Mouse (Mus musculus) right cerebral cortex, postnatal 4 days (tissue): ENCODE results near the gene Brat1.
A peak's percentile ranks its signal among the peaks of the same experiment; 100 is the strongest.

Source experiments
- DNase-seq: peaks from one replicate; pipeline ENCODE4 v3.0.0-alpha.2; 2022

The Brat1 gene

DNA sequence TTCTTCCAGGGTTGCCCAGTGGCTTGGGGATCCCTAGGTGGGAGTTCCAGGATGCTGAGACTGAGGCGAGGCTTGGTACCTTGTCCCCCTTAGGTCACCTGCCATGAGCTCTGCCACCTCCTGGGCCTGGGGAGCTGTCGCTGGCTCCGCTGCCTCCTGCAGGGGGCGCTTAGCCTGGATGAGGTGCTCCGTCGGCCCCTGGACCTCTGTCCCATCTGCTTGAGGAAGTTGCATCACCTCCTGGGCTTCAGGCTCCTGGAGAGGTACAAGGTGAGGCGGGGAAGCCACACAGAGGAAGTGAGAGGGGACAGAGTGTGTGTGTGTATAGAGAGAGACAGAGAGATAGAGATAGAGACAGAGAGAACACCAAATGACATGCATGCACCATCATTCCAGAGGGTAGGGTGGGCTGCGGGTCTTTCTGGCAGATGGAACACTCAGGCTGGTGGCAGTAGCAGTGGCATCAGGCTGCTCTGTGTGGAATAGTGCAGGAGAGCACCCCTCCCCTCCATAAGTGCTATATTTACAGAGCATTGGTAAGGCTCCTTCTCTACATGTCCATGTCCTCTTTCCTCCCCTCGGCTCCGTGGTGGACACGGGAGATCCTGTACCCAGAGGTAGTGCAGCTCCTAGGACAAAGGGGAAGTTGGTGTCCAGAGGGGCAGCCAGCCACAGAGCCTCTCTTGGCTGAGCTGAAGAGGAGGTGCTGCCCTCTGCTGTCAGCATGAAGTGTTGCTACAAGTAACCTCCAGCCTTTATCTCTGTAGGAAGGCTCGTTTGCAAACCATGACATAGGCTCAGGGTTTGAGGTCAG, 44.5 kb downstream of the Brat1 start:
- peak; percentile 76 for DNase-seq

DNA sequence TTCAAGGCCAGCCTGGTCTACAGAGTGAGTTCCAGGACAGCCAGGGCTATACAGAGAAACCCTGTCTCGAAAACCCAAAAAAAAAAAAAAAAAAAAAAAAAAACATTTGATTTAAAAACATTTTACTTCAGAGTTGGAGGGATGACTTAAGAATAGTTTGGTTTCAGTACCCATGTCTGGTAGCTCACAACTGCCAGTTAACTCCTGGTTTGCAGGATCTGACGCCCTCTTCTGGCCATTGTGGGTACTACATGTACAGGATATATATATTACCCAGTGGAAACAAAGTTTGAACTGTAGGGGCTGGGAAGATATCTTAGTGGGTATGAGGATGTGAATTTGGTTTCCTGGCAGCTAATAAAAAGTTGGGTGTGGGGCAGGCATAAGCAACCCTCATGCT, 46.1 kb downstream of the Brat1 start:
- peak; percentile 66 for DNase-seq

DNA sequence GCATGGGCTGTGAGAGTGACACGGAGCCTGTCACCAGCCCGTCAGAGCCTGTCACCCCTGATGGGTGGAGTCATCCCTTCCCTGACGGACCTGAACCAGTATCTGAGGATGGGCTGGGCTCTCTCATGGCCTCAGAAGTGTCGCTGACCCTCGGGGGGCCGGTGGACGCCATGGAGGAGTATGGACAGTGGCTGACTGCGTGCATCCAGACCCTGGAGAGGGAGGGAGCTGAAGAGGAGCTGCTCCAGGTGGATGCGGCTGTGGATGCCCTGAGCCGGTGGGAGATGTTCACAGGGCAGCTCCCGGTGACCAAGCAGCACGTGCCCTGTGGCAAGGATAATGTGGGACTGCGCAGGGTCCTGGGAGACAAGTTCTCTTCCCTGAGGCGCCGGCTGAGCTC, 47.2 kb downstream of the Brat1 start:
- DNase-seq, result no peak

DNA sequence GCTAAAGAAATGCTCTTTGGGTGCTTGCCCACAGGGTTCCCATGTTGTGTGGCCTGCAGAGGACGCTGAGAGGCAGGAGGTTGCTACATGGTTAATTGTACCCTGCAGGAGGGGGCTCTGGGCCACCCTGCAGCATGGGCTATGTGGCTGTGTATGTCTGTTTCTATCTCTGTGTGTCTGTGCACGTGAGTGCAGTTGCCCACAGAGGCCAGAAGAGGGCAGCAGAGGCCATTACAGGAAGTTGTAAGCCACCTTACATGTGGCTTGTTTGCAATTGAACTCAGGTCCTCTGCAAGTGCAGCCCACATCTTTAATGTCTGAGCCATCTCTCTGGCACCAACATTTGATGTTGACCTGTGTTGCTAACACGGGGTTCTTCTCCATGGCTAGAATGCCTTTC, 47.8 kb downstream of the Brat1 start:
- DNase-seq, result no peak

DNA sequence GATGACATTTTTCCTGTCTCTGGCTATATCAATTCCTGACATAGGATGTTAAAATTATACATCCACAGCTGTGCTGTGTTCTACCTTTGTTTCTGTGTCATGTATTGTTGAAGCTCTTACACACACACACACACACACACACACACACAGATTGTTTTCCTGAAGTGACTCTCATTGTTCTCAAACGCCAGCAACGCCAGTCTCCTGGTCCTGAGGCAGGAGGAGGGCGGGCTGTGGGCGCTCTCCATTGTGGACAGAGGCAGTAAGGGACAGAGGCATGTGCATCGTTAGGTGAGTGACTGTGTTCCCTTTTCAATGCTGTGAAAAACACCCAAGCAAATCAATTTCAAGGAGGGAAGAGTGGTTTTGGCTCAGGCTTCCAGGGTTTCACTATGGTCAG, 48.4 kb downstream of the Brat1 start:
- no peak for DNase-seq

DNA sequence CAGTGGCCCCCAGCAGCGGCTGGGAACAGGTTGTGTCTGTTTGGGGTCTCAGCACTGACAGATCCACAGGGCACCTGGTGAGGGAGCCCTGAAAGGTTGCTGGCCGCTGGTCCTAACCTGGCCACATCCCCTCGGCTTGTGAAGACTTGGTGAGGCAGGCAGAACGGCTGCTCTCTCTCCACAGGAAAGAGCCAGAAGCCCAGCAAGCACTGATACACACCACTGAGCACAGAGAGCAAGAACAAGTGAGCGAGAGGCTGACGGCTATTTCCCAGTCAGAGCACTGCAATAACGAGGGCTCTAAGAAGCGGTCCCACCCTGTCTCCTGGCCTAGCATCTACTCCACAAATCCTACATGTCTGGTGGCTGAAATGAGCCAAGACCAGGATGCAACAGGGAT, 54.1 kb downstream of the Brat1 start:
- no peak for DNase-seq

DNA sequence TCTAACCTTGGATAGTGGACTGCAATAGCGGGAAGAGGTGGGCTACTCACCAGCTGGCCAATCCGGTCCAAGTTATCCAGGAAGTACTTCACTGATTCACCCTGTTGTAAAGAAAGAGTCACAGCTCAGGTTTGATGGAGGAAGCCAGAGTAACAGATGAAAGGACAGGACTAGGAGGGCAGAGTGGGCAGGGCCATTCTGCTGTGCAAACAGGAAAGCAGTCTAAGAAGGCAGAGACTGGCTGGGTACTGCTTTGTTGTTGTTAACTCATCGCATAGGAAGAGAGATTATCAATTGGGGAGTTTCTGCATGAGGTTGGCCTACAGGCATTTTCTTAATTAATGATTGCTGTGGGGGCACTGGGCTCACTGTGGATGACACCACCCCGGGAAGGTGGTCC, 57.7 kb downstream of the Brat1 start:
- no peak for DNase-seq

DNA sequence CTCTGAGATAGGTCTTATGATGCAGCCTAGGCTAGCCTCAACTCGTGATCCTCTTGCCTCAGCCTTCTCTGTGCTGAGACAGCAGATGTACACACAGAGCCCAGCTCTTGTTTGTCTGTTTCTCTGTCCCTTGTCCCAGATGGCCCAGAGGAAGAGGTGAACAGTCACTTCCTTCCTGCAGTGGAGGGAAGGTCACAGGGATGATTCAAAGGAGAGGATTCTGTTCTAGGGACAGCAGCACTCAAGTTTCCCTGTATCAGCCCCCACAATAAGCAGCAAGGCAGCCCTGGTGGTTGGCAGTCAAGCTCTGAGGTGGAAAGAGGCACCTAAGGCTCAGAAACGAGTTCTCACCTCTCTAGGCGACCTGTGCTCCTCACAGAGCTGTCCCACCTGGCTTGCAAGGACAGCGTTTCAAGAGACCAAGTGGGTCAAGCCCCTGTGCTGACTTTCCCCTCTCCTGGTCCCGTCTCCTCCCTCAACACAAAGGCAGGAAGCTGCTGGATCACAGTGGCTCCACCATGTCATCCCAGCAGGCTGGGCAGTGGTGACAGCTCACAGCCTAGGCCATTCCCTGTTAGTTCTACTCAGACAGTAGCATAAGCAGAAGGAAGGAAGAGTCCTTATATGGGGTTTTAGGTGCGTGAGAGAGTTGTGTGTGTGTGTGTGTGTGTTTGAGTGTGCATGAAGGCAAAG, 60.3 kb downstream of the Brat1 start:
- no peak for DNase-seq

DNA sequence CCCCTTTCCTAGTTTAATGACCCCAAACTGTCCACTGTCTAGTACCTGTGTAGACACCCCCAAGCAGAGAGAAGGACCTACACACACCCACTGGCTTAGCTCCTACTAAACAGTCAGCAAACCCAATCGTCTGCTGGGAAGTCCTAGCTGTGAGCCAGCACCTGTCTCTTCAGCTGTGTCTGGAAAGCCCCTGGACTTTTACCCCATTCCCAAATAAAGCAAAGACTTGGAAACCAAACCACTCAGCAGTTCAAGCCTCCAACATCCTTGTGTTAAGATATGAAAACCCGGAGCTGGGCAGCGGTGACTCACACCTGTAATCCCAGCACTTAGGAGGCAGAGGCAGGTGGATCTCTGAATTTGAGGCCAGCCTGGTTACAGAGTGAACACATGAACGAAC, 61.8 kb downstream of the Brat1 start:
- no peak for DNase-seq

DNA sequence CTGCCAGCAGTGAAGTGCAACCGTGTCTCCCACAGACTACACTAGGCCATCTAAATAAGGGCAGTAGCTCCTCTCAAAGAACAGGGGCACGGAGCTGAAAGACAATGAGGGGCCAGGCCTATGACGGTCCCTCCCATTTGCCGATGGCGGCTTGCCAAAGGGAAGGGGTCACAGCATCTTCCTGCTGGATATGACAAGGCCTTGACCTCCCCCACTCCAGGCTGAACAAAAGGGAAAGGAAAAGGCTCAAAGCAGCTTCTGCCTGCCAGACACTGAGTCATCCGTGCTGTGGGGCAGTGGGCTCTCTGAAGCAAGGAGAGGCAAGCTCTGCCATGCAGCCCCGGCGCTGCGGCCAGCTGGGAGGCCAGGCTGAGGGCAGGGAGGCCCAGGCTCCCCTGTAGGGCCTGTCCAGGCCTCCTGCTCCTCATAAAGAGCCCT, 62.9 kb downstream of the Brat1 start:
- DNase-seq, result peak; percentile 46

DNA sequence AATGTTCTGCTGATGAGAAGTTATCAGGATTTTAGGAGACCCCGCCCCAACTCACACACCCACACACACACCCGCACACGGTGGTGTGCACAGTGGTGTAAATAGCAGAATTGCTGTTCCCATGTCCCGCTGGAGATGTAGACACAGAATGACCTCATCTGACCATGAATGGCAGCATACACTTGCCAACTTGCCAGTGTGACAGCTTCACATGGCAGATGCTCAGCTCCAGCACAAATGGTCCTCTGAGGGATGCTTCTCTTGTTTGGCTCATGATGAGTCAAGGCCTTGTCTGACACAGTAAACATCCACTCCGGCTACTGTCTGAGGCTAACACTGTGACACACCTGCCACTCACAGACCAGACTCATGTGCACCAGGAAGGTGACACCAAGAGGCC, 63.5 kb downstream of the Brat1 start:
- no peak for DNase-seq
